Mouse (Mus musculus) CH12.LX (cell line): Measurements from ENCODE around the gene Tbc1d9. TPM values are rescaled to one million over a fixed set of nuclear protein-coding genes. Genes with fewer than 3 reads are reported as not detected.

Experiments used
- DNase-seq: peaks from one replicate; pipeline ENCODE4 v3.0.0-alpha.2; 2013; ENCODE audit errors: extremely low read depth
- H3K27ac ChIP-seq: 2 replicates; pipeline ENCODE4 v1.5.1; 2012; ENCODE audit warnings: low read depth, mild to moderate bottlenecking, control low read depth, moderate library complexity; ENCODE audit not compliant: insufficient read depth
- H3K27me3 ChIP-seq: replicated peaks from 2 replicates; pipeline ENCODE3; 2012; ENCODE audit warnings: inconsistent platforms
- H3K36me3 ChIP-seq, 2 experiments: replicated peaks in 1 of 2; 2 replicates each; pipeline versions ENCODE3 to v1.6.1; 2012; ENCODE audit warnings: inconsistent platforms in 1 of 2, low read length in 1 of 2, mild to moderate bottlenecking in 1 of 2, mixed read lengths in 1 of 2, moderate library complexity in 1 of 2; ENCODE audit not compliant: control insufficient read depth in 1 of 2, insufficient read depth in 1 of 2
- H3K4me1 ChIP-seq, 2 experiments: 2 replicates each; pipeline ENCODE4 v1.6.1; 2012; ENCODE audit warnings: inconsistent platforms in 1 of 2, moderate library complexity in 1 of 2; ENCODE audit not compliant: insufficient read depth in 2 of 2, control insufficient read depth in 1 of 2
- H3K4me2 ChIP-seq: 2 replicates; pipeline ENCODE4 v1.6.1; 2012; ENCODE audit warnings: low read depth, mild to moderate bottlenecking, control low read depth; ENCODE audit not compliant: poor library complexity, insufficient read depth, severe bottlenecking
- H3K4me3 ChIP-seq, 3 experiments: fragments of 150-350 bp in 1 of 3; sonication (generic) in 1 of 3; replicated peaks in 1 of 3; 2 replicates each; pipeline versions ENCODE3 to v1.5.1; 2011 to 2012; ENCODE audit warnings: low read depth in 2 of 3, low read length in 2 of 3, mild to moderate bottlenecking in 2 of 3, moderate library complexity in 2 of 3, control low read depth in 1 of 3, improper control_type of control experiment in 1 of 3, inconsistent platforms in 1 of 3, mixed read lengths in 1 of 3; ENCODE audit not compliant: poor library complexity in 1 of 3
- H3K79me2 ChIP-seq: replicated peaks from 2 replicates; pipeline ENCODE4 v1.6.1; 2012; ENCODE audit warnings: mild to moderate bottlenecking, moderate library complexity; ENCODE audit not compliant: control insufficient read depth, poor library complexity, insufficient read depth, severe bottlenecking; ENCODE audit errors: extremely low read depth
- H3K9ac ChIP-seq: 2 replicates; pipeline ENCODE4 v1.6.1; 2012; ENCODE audit warnings: low read depth, mild to moderate bottlenecking, control low read depth, moderate library complexity; ENCODE audit not compliant: insufficient read depth
- H3K9me3 ChIP-seq: replicated peaks from 2 replicates; pipeline ENCODE3; 2012; ENCODE audit warnings: low read length, inconsistent platforms, mixed read lengths
- BHLHE40 ChIP-seq: IDR thresholded peaks from 2 replicates; pipeline ENCODE4 v1.6.1; 2011; ENCODE audit warnings: mild to moderate bottlenecking, low read depth, low read length, improper control_type of control experiment
- CHD1 ChIP-seq: IDR thresholded peaks from 2 replicates; pipeline ENCODE4 v1.6.1; 2012; ENCODE audit warnings: low read depth, low read length, improper control_type of control experiment, inconsistent platforms
- E2F4 ChIP-seq: IDR thresholded peaks from 2 replicates; pipeline ENCODE4 v1.6.1; 2011; ENCODE audit warnings: low read depth, low read length, improper control_type of control experiment; ENCODE audit not compliant: insufficient replicate concordance
- ELF1 ChIP-seq: IDR thresholded peaks from 2 replicates; pipeline ENCODE4 v1.6.1; 2014; ENCODE audit warnings: low read depth, mild to moderate bottlenecking, inconsistent platforms, low read length, improper control_type of control experiment
- HCFC1 ChIP-seq: IDR thresholded peaks from 2 replicates; pipeline ENCODE4 v1.6.1; 2012; ENCODE audit warnings: low read depth, mild to moderate bottlenecking, inconsistent platforms, low read length, improper control_type of control experiment
- JUN ChIP-seq: IDR thresholded peaks from 2 replicates; pipeline ENCODE4 v1.6.1; 2011; ENCODE audit warnings: low read depth, mild to moderate bottlenecking, low read length, improper control_type of control experiment, moderate library complexity; ENCODE audit not compliant: insufficient read depth
- MAX ChIP-seq: IDR thresholded peaks from 2 replicates; pipeline ENCODE4 v1.6.1; 2011; ENCODE audit warnings: low read length, improper control_type of control experiment
- NRF1 ChIP-seq: IDR thresholded peaks from 2 replicates; pipeline ENCODE4 v1.6.1; 2014; ENCODE audit warnings: low read depth, mild to moderate bottlenecking, inconsistent platforms, low read length, improper control_type of control experiment, moderate library complexity
- POLR2A ChIP-seq: IDR thresholded peaks from 2 replicates; pipeline ENCODE4 v1.6.1; 2011; ENCODE audit warnings: low read depth, mild to moderate bottlenecking, improper control_type of control experiment, low read length
- RAD21 ChIP-seq: IDR thresholded peaks from 2 replicates; pipeline ENCODE4 v1.6.1; 2011; ENCODE audit warnings: low read depth, mild to moderate bottlenecking, low read length, improper control_type of control experiment, moderate library complexity
- TCF12 ChIP-seq: IDR thresholded peaks from 2 replicates; pipeline ENCODE4 v1.6.1; 2014; ENCODE audit warnings: low read depth, mild to moderate bottlenecking, inconsistent platforms, low read length, improper control_type of control experiment
- USF1 ChIP-seq: IDR thresholded peaks from 2 replicates; pipeline ENCODE4 v1.6.1; 2014; ENCODE audit warnings: low read depth, mild to moderate bottlenecking, inconsistent platforms, low read length, improper control_type of control experiment
- USF2 ChIP-seq: conservative IDR thresholded peaks from 2 replicates; pipeline ENCODE4 v1.6.1; 2011; ENCODE audit warnings: low read depth, low read length, improper control_type of control experiment
- ZC3H11A ChIP-seq: IDR thresholded peaks from 2 replicates; pipeline ENCODE4 v1.6.1; 2012; ENCODE audit warnings: low read depth, mild to moderate bottlenecking, inconsistent platforms, low read length, improper control_type of control experiment
- ZNF384 ChIP-seq: IDR thresholded peaks from 2 replicates; pipeline ENCODE4 v1.6.1; 2012; ENCODE audit warnings: low read depth, low read length, improper control_type of control experiment, inconsistent platforms
- dilution Hi-C: fragments of 300-500 bp; cut with MboI; formaldehyde crosslinking; loops from 2 replicates; pipeline ENCODE4 v1.14.3; 2020; ENCODE audit warnings: low sequenced_read_pairs; ENCODE audit not compliant: extremely low pct_unique_long_range_greater_than_20kb, extremely low pct_ligation_motif_present
- in situ Hi-C: fragments of 300-500 bp; cut with MboI; formaldehyde crosslinking; loops from 3 replicates; pipeline ENCODE4 v1.14.3; 2019; ENCODE audit warnings: low sequenced_read_pairs, low pct_ligation_motif_present, low pct_unique_long_range_greater_than_20kb, mixed read lengths
- polyA plus RNA-seq: library from polyadenylated mRNA; unstranded; fragments of >175 nt; gene quantifications from 2 replicates; pipeline ENCODE4 v1.2.1, GENCODE M21; 2012; ENCODE audit warnings: low read depth; ENCODE audit not compliant: insufficient read length
- total RNA-seq, 2 experiments: library from RNA; depleted of rRNA; stranded (reverse); fragments of 300-350 nt in 1 of 2; fragments of >200 nt in 1 of 2; gene quantifications; 2 replicates each; pipeline ENCODE4 v1.2.3; 2012 to 2014

Tbc1d9 gene
- total and polyA plus RNA-seq, 3 experiments: 1.3 to 5.0 (median 1.6) TPM

GRCm38 (mm10) chr8:83272464-83272863, 107.3 kb downstream of the Tbc1d9 start:
- H3K9ac ChIP-seq: no peak overlapping the region
- H3K79me2 ChIP-seq: no peaks in the 10 kb centered on the region
- TF ChIP-seq POLR2A (no peak), BHLHE40 (no peak), CHD1 (no peak), JUN (no peak), USF2 (no peak), ZNF384 (no peak), ZC3H11A (no peak), USF1 (no peak), TCF12 (no peak), E2F4 (no peak), NRF1 (no peak), HCFC1 (no peak)
- TF ChIP-seq, all 38 proteins: peak for 0
- Histone ChIP-seq H3K9me3 (no peaks in the 10 kb centered on the region), H3K36me3 (peaks cover 4 to 13% of the 10 kb centered on the region in 2 experiments), H3K4me3 (no peak overlapping the region), H3K27me3 (no peaks in the 10 kb centered on the region), H3K4me2 (no peak overlapping the region), H3K27ac (no peak overlapping the region), H3K4me1 (peaks cover 0 to 6% of the 10 kb centered on the region in 2 experiments; a peak in 2 of 4 replicates)
- dilution Hi-C loops: no loop called here
- in situ Hi-C loops: no loop called here
- DNase-seq: no peak

DNA sequence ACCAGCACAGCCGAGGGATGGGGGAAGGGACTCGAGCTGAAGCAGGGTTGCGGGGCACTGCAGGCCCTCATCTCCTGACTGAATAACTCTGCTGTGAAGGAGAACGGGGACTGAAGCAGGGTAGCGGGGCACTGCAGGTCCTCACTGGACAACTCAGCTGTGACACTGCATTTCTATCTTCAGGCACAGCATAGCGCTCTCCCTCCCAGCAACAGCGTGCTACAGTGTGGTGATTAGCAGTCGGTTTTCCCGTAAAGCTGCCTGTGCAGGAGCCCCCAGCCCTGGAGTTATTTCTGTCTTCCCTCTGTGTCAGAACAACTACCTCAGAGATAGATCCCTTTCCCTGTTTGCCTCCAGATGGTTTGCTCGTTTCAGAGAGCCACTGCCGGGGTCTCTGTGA, 109.3 kb downstream of the Tbc1d9 start:
- no peaks in the 10 kb centered on the region for H3K27me3 ChIP-seq
- H3K9me3 ChIP-seq: no peaks in the 10 kb centered on the region
- no peaks in the 10 kb centered on the region for H3K79me2 ChIP-seq
- H3K4me2 ChIP-seq: no peak overlapping the region
- TF ChIP-seq ZC3H11A (no peak), MAX (no peak), ELF1 (no peak), RAD21 (no peak), BHLHE40 (no peak), NRF1 (no peak), JUN (no peak)
- TF ChIP-seq, all 38 proteins: peak for 0
- Histone ChIP-seq H3K36me3 (peaks cover 4 to 9% of the 10 kb centered on the region in 2 experiments), H3K4me3 (no peak overlapping the region), H3K9ac (no peak overlapping the region), H3K27ac (no peak overlapping the region), H3K4me1 (peaks cover 0 to 6% of the 10 kb centered on the region in 2 experiments; a peak in 2 of 4 replicates)
- in situ Hi-C loops (no loop called here), dilution Hi-C loops (no loop called here)
- DNase-seq: no peak
